ENCODE assay signal across 8 mouse cellular contexts in the genomic region with DNA sequence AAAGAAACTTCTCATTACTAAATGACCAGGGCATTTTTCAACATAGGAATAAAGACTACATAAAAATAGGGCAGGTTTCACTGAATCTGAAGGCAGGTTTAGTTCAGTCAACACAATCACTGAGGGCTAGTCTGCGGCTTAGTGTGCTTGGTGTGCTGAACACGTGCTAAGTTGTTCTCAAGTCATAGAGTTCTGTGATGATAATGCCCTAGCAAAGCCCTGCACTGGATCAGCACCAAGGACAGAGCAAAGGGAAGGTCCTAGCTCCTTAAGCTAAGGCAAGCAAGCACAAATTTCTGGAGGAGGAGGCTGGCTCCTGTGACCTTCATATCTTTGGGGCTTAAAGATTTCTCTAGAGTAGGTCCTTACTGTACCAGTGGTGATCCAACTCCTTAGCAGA.
DNase-seq lines count a peak whose midpoint lies in the region; ATAC-seq and TF ChIP-seq lines count a peak whose summit lies in the region.

No protein-coding gene starts in this region.

- no peak overlapping the region for H3K9ac ChIP-seq in liver, embryonic 12.5 days
- H3K9ac ChIP-seq in midbrain, embryonic 15.5 days = no peak overlapping the region

- H3K9me3 ChIP-seq in liver, embryonic 12.5 days (replicated peaks) = no peaks in the 10 kb centered on the region
- H3K9me3 ChIP-seq in midbrain, embryonic 15.5 days = no peaks in the 10 kb centered on the region

- ATAC-seq in liver, embryonic 12.5 days = no peak
- peak; percentile 33; the same call in 1 of the 2 replicates for ATAC-seq in midbrain, embryonic 15.5 days (replicated peaks)
- ATAC-seq in CD4-positive, CD25-positive, alpha-beta regulatory T cell, adult 4 months = no peak

- H3K27me3 ChIP-seq in liver, embryonic 12.5 days (replicated peaks) = no peaks in the 10 kb centered on the region
- H3K27me3 ChIP-seq in kidney, adult 2 months (replicated peaks; ENCODE audit: control insufficient read depth, insufficient read depth, low read length) = no peaks in the 10 kb centered on the region
- no peaks in the 10 kb centered on the region for H3K27me3 ChIP-seq in midbrain, embryonic 15.5 days (replicated peaks)

- no peak for TF ChIP-seq POLR2A in kidney, adult 2 months (IDR thresholded peaks at IDR 0.05; ENCODE audit: low read depth, low read length)

- peak; percentile 40 for DNase-seq in liver
- DNase-seq in adrenal gland, postnatal 25 days = peak; percentile 52
- peak; percentile 21 for DNase-seq in kidney, adult 2 months
- no peak for DNase-seq in thymus, adult 18-20 months
- no peak for DNase-seq in spleen, adult 12 weeks (ENCODE audit: low spot score)

- no peak for TF ChIP-seq CTCF in kidney, adult 2 months (conservative IDR thresholded peaks at IDR 0.05; ENCODE audit: insufficient read depth, insufficient read length, low read depth, low read length)

- WGBS in liver, embryonic 12.5 days (ENCODE audit: insufficient replicate concordance) = 28% methylated on average over 2 of the region's 2 CpGs
- 28% methylated on average over 2 of the region's 2 CpGs for WGBS in kidney, adult 2 months
- WGBS in midbrain, embryonic 15.5 days = 20% methylated on average over 2 of the region's 2 CpGs

- no peak overlapping the region for H3K27ac ChIP-seq in liver, embryonic 12.5 days
- H3K27ac ChIP-seq in kidney, adult 2 months (ENCODE audit: insufficient read depth, low read depth, low read length) = no peak overlapping the region
- H3K27ac ChIP-seq in midbrain, embryonic 15.5 days = no peak overlapping the region

- no peaks in the 10 kb centered on the region for H3K4me1 ChIP-seq in liver, embryonic 12.5 days
- no peaks in the 10 kb centered on the region for H3K4me1 ChIP-seq in kidney, adult 2 months (ENCODE audit: control insufficient read depth, insufficient read depth, low read length)
- 0 out of 2 replicates have a peak, but pooled peaks cover 7% of the 10 kb centered on the region for H3K4me1 ChIP-seq in midbrain, embryonic 15.5 days

- H3K36me3 ChIP-seq in liver, embryonic 12.5 days = no peaks in the 10 kb centered on the region
- H3K36me3 ChIP-seq in kidney, adult 2 months (ENCODE audit: control insufficient read depth, insufficient read depth, low read length) = no peaks in the 10 kb centered on the region
- H3K36me3 ChIP-seq in midbrain, embryonic 15.5 days (replicated peaks) = no peaks in the 10 kb centered on the region

- H3K4me2 ChIP-seq in liver, embryonic 12.5 days = no peak overlapping the region
- H3K4me2 ChIP-seq in midbrain, embryonic 15.5 days = no peak overlapping the region

- H3K4me3 ChIP-seq in liver, embryonic 12.5 days = no peak overlapping the region
- no peak overlapping the region for H3K4me3 ChIP-seq in kidney, adult 2 months (ENCODE audit: insufficient read depth, low read depth, low read length)
- H3K4me3 ChIP-seq in midbrain, embryonic 15.5 days = no peak overlapping the region

Comparison
In these comparisons a context has a peak if more than half of its experiments do, and no peak if none do; other contexts are left out.
1. DNase-seq: peak in liver (single experiment), adrenal gland, postnatal 25 days (single experiment) and kidney, adult 2 months (single experiment); none in thymus, adult 18-20 months (0 of 2) and spleen, adult 12 weeks (single experiment).